Mouse (Mus musculus) MEL (cell line): ENCODE results near the gene Phf12. TPM values are rescaled to one million over a fixed set of nuclear protein-coding genes. Genes with fewer than 3 reads are reported as not detected.

Experiments used
- DNase-seq: peaks from one replicate; pipeline ENCODE4 v3.0.0; 2011; ENCODE audit warnings: low read depth, low spot score
- H3K27ac ChIP-seq: 2 replicates; pipeline ENCODE4 v1.5.1; 2012; ENCODE audit warnings: low read depth, mild to moderate bottlenecking, control low read depth, low read length, moderate library complexity; ENCODE audit not compliant: control insufficient read depth
- H3K27me3 ChIP-seq, 2 experiments: fragments of 150-350 bp in 1 of 2; sonication (generic) in 1 of 2; 2 replicates each; pipeline ENCODE4 v1.6.1; 2012; ENCODE audit warnings: low read length in 2 of 2, mild to moderate bottlenecking in 2 of 2, improper control_type of control experiment in 1 of 2, moderate library complexity in 1 of 2; ENCODE audit not compliant: insufficient read depth in 2 of 2, control insufficient read depth in 1 of 2
- H3K36me3 ChIP-seq, 2 experiments: 2 replicates each; pipeline ENCODE4 v1.6.1; 2012 to 2014; ENCODE audit warnings: low read length in 2 of 2, improper control_type of control experiment in 1 of 2, inconsistent platforms in 1 of 2, mild to moderate bottlenecking in 1 of 2; ENCODE audit not compliant: insufficient read depth in 2 of 2, control insufficient read depth in 1 of 2
- H3K4me1 ChIP-seq, 2 experiments: fragments of 150-350 bp in 1 of 2; sonication (generic) in 1 of 2; 2 replicates each; pipeline ENCODE4 v1.6.1; 2012; ENCODE audit warnings: low read length in 2 of 2, improper control_type of control experiment in 1 of 2, mild to moderate bottlenecking in 1 of 2; ENCODE audit not compliant: insufficient read depth in 2 of 2, control insufficient read depth in 1 of 2
- H3K4me3 ChIP-seq, 2 experiments: fragments of 150-350 bp in 1 of 2; sonication (generic) in 1 of 2; 2 replicates each; pipeline ENCODE4 v1.5.1; 2012; ENCODE audit warnings: low read depth in 2 of 2, low read length in 2 of 2, mild to moderate bottlenecking in 2 of 2, moderate library complexity in 2 of 2, control low read depth in 1 of 2, improper control_type of control experiment in 1 of 2; ENCODE audit not compliant: control insufficient read depth in 1 of 2, insufficient read depth in 1 of 2
- H3K79me2 ChIP-seq: 2 replicates; pipeline ENCODE4 v1.6.1; 2012; ENCODE audit warnings: mild to moderate bottlenecking, low read length, moderate library complexity; ENCODE audit not compliant: control insufficient read depth, poor library complexity, insufficient read depth
- H3K9ac ChIP-seq: 2 replicates; pipeline ENCODE4 v1.6.1; 2012; ENCODE audit warnings: low read depth, mild to moderate bottlenecking, control low read depth, low read length, moderate library complexity; ENCODE audit not compliant: control insufficient read depth, poor library complexity, severe bottlenecking
- H3K9me3 ChIP-seq: fragments of 150-350 bp; sonication (generic); replicated peaks from 2 replicates; pipeline ENCODE4 v1.6.1; 2012; ENCODE audit warnings: mild to moderate bottlenecking, low read length, improper control_type of control experiment, moderate library complexity; ENCODE audit not compliant: insufficient read depth
- CHD1 ChIP-seq: IDR thresholded peaks from 2 replicates; pipeline ENCODE4 v1.6.1; 2012; ENCODE audit warnings: low read depth, mild to moderate bottlenecking, inconsistent platforms, low read length, improper control_type of control experiment
- CHD2 ChIP-seq: IDR thresholded peaks from 2 replicates; pipeline ENCODE4 v1.6.1; 2011; ENCODE audit warnings: low read length, improper control_type of control experiment
- ELF1 ChIP-seq: IDR thresholded peaks from 2 replicates; pipeline ENCODE4 v1.6.1; 2014; ENCODE audit warnings: low read depth, mild to moderate bottlenecking, inconsistent platforms, low read length, improper control_type of control experiment, moderate library complexity
- ETS1 ChIP-seq: IDR thresholded peaks from 2 replicates; pipeline ENCODE4 v1.6.1; 2012; ENCODE audit warnings: low read depth, mild to moderate bottlenecking, inconsistent platforms, low read length, improper control_type of control experiment, moderate library complexity
- GABPA ChIP-seq: IDR thresholded peaks from 2 replicates; pipeline ENCODE4 v1.6.1; 2012; ENCODE audit warnings: low read depth, mild to moderate bottlenecking, inconsistent platforms, low read length, improper control_type of control experiment, moderate library complexity
- GATA1 ChIP-seq: IDR thresholded peaks from 2 replicates; pipeline ENCODE4 v1.6.1; 2011; ENCODE audit warnings: low read depth, low read length, improper control_type of control experiment
- HCFC1 ChIP-seq: IDR thresholded peaks from 2 replicates; pipeline ENCODE4 v1.6.1; 2012; ENCODE audit warnings: low read depth, mild to moderate bottlenecking, inconsistent platforms, low read length, improper control_type of control experiment, moderate library complexity
- JUND ChIP-seq: IDR thresholded peaks from 2 replicates; pipeline ENCODE4 v1.6.1; 2011; ENCODE audit warnings: low read depth, mild to moderate bottlenecking, improper control_type of control experiment, low read length
- KAT2A ChIP-seq: conservative IDR thresholded peaks from 2 replicates; pipeline ENCODE4 v1.6.1; 2012; ENCODE audit warnings: low read depth, low read length, improper control_type of control experiment, inconsistent platforms
- MAFK ChIP-seq: IDR thresholded peaks from 2 replicates; pipeline ENCODE4 v1.6.1; 2011; ENCODE audit warnings: low read depth, mild to moderate bottlenecking, low read length, improper control_type of control experiment, borderline replicate concordance
- MAZ ChIP-seq: IDR thresholded peaks from 2 replicates; pipeline ENCODE4 v1.6.1; 2012; ENCODE audit warnings: low read depth, mild to moderate bottlenecking, inconsistent platforms, low read length, improper control_type of control experiment
- MEF2A ChIP-seq: IDR thresholded peaks from 2 replicates; pipeline ENCODE4 v1.6.1; 2014; ENCODE audit warnings: low read depth, mild to moderate bottlenecking, inconsistent platforms, low read length, improper control_type of control experiment; ENCODE audit not compliant: poor library complexity, insufficient replicate concordance, severe bottlenecking; ENCODE audit errors: extremely low read depth
- MYC ChIP-seq: IDR thresholded peaks from 2 replicates; pipeline ENCODE4 v1.6.1; 2011; ENCODE audit warnings: low read depth, mild to moderate bottlenecking, low read length, improper control_type of control experiment, moderate library complexity
- RCOR1 ChIP-seq: IDR thresholded peaks from 2 replicates; pipeline ENCODE4 v1.6.1; 2012; ENCODE audit warnings: low read depth, mild to moderate bottlenecking, inconsistent platforms, low read length, improper control_type of control experiment
- SIN3A ChIP-seq: IDR thresholded peaks from 2 replicates; pipeline ENCODE4 v1.6.1; 2012; ENCODE audit warnings: low read length, improper control_type of control experiment, inconsistent platforms
- SMC3 ChIP-seq: IDR thresholded peaks from 2 replicates; pipeline ENCODE4 v1.6.1; 2011; ENCODE audit warnings: low read depth, low read length, improper control_type of control experiment
- TBP ChIP-seq: IDR thresholded peaks from 2 replicates; pipeline ENCODE4 v1.8.0; 2011; ENCODE audit warnings: low read depth, low read length, improper control_type of control experiment
- UBTF ChIP-seq: IDR thresholded peaks from 2 replicates; pipeline ENCODE4 v1.6.1; 2012; ENCODE audit warnings: low read depth, mild to moderate bottlenecking, inconsistent platforms, low read length, improper control_type of control experiment, moderate library complexity, borderline replicate concordance; ENCODE audit not compliant: insufficient read depth
- ZC3H11A ChIP-seq: IDR thresholded peaks from 2 replicates; pipeline ENCODE4 v1.6.1; 2012; ENCODE audit warnings: low read depth, mild to moderate bottlenecking, inconsistent platforms, low read length, improper control_type of control experiment
- ZKSCAN1 ChIP-seq: IDR thresholded peaks from 2 replicates; pipeline ENCODE4 v1.6.1; 2012; ENCODE audit warnings: low read depth, mild to moderate bottlenecking, inconsistent platforms, low read length, improper control_type of control experiment, moderate library complexity
- ZMIZ1 ChIP-seq: IDR thresholded peaks from 2 replicates; pipeline ENCODE4 v1.6.1; 2012; ENCODE audit warnings: low read depth, mild to moderate bottlenecking, inconsistent platforms, low read length, improper control_type of control experiment, moderate library complexity
- ZNF384 ChIP-seq: IDR thresholded peaks from 2 replicates; pipeline ENCODE4 v1.6.1; 2012; ENCODE audit warnings: low read depth, mild to moderate bottlenecking, inconsistent platforms, low read length, improper control_type of control experiment
- polyA plus RNA-seq, 2 experiments: library from polyadenylated mRNA; stranded (reverse) in 1 of 2; unstranded in 1 of 2; fragments of >175 nt in 1 of 2; fragments of >200 nt in 1 of 2; gene quantifications; 2 replicates each; pipeline versions ENCODE4 v1.2.1 to v1.2.4; 2012; ENCODE audit warnings: low replicate concordance in 2 of 2, low read depth in 1 of 2; ENCODE audit not compliant: insufficient read length in 2 of 2, insufficient read depth in 1 of 2, missing spikeins in 1 of 2
- total RNA-seq: library from RNA; depleted of rRNA; stranded (reverse); fragments of 300-350 nt; gene quantifications from 2 replicates; pipeline ENCODE4 v1.2.3, GENCODE M21; 2012

Phf12 gene
- total and polyA plus RNA-seq, 3 experiments = 20.7 to 56.9 (median 43.8) TPM

GRCm38 (mm10) chr11:77942230-77942629, 40.3 kb upstream of the Phf12 start:
- TF ChIP-seq JUND (no peak), CHD2 (no peak)
- Histone ChIP-seq H3K4me1 (no peaks in the 10 kb centered on the region), H3K27me3 (peaks cover 11% of the 10 kb centered on the region in 2 experiments)

DNA sequence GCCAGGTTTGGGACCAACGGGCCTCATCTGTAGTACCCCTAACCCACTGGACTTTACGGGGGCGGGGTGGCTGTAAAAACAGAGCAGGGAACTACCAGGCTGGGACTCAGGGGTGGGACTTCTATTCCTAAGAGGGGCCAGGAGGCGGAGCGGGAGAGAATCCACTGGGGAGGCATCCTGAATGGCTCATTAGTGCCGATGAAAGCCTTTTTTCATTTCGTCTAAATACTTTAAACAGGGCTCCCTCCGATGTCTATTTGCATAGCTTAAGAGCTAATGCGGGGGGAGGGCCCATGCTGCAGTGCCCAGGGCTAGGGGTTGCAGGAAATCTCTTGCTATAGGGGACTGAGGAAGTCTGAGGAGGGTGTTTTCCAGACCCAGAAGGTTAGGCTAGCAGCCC, 34.7 kb upstream of the Phf12 start:
- H3K9ac ChIP-seq = no peak overlapping the region
- H3K4me3 ChIP-seq = no peak overlapping the region
- no peak for TF ChIP-seq MYC
- no peak for TF ChIP-seq SIN3A
- TF ChIP-seq MAZ = no peak
- TF ChIP-seq SMC3 = no peak
- TF ChIP-seq TBP = no peak
- no peak for TF ChIP-seq ZKSCAN1
- TF ChIP-seq RCOR1 = no peak
- TF ChIP-seq ZMIZ1 = no peak
- no peak for TF ChIP-seq GABPA
- TF ChIP-seq ETS1 = no peak
- no peak for TF ChIP-seq HCFC1
- TF ChIP-seq GATA1 = no peak
- TF ChIP-seq KAT2A = no peak
- TF ChIP-seq MAFK = no peak
- no peak for TF ChIP-seq ZNF384
- TF ChIP-seq ZC3H11A = no peak
- TF ChIP-seq MEF2A = no peak
- TF ChIP-seq CHD1 = no peak
- no peak for TF ChIP-seq UBTF
- no peak for TF ChIP-seq ELF1
- H3K4me1 ChIP-seq = peaks cover 0 to 21% of the 10 kb centered on the region in 2 experiments; a peak in 3 of 4 replicates
- peaks cover 6 to 7% of the 10 kb centered on the region in 2 experiments for H3K27me3 ChIP-seq
- peaks cover 0 to 8% of the 10 kb centered on the region in 2 experiments; a peak in 2 of 4 replicates for H3K36me3 ChIP-seq
- no peaks in the 10 kb centered on the region for H3K79me2 ChIP-seq
- no peaks in the 10 kb centered on the region for H3K9me3 ChIP-seq
- DNase-seq = no peak
- no peak overlapping the region for H3K27ac ChIP-seq

More at GRCm38 (mm10) chr11:77942230-77942629, 40.3 kb upstream of the Phf12 start:
- DNase-seq = no peak
- Histone ChIP-seq H3K79me2 (no peaks in the 10 kb centered on the region), H3K4me3 (no peak overlapping the region), H3K27ac (no peak overlapping the region), H3K9ac (no peak overlapping the region), H3K9me3 (no peaks in the 10 kb centered on the region), H3K36me3 (no peaks in the 10 kb centered on the region)
